In genomic region chr2:155073978-155074765, GRCm38 (mm10) we compare ENCODE assay signal across 8 mouse cellular contexts. TPM values are rescaled to one million over a fixed set of nuclear protein-coding genes. Genes with fewer than 3 reads are reported as not detected.
DNase-seq lines count a peak whose midpoint lies in the region; ATAC-seq and TF ChIP-seq lines count a peak whose summit lies in the region.

Gene Ahcy (minus strand): TSS chr2:155074497.

- peak within 1 kb of the TSS; percentile 67 for H3K4me2 ChIP-seq in forebrain, embryonic 15.5 days (replicated peaks)

- intact Hi-C loops in heart, postnatal 25 days (cut with DNase I) = loop anchor here (5.0 kb wide), 1 partner anchor 58 kb away; the partner anchor contains the start of gene Itch

- peaks cover 23% of the 10 kb centered on the region for H3K4me1 ChIP-seq in forebrain, embryonic 15.5 days
- peaks cover 2% of the 10 kb centered on the region; the same call in 1 of the 2 replicates for H3K4me1 ChIP-seq in lung, adult 2 months (ENCODE audit: control insufficient read depth, insufficient read depth, low read length)

- H3K9me3 ChIP-seq in forebrain, embryonic 15.5 days = no peaks in the 10 kb centered on the region

- H3K36me3 ChIP-seq in forebrain, embryonic 15.5 days = no peaks in the 10 kb centered on the region

- H3K4me3 ChIP-seq in forebrain, embryonic 15.5 days = peak within 1 kb of the TSS; percentile 93
- H3K4me3 ChIP-seq in lung, adult 2 months (replicated peaks; ENCODE audit: extremely low read depth, low read depth, low read length) = peak within 1 kb of the TSS; percentile 98

- H3K9ac ChIP-seq in forebrain, embryonic 15.5 days (replicated peaks) = peak within 1 kb of the TSS; percentile 91

- peak; percentile 88 for DNase-seq in ES-CJ7 (ENCODE audit: low read depth, low spot score)
- peak; percentile 88 for DNase-seq in cerebellum, adult 11 months
- DNase-seq in heart, postnatal 25 days (ENCODE audit: low spot score) = peak; percentile 79
- peak; percentile 86 to 93 for DNase-seq in layer of hippocampus, adult 18-20 months (ENCODE audit: low spot score in 2 of 2)
- peak; percentile 93 for DNase-seq in lung, adult 2 months
- peak; percentile 77 to 87 for DNase-seq in thymus, adult 18-20 months

- no peaks in the 10 kb centered on the region for H3K27me3 ChIP-seq in forebrain, embryonic 15.5 days

- under 1% methylated on average over 56 of the region's 56 CpGs for WGBS in forebrain, embryonic 15.5 days
- under 1% methylated on average over 56 of the region's 56 CpGs for WGBS in lung, adult 2 months

- peak; percentile 97 for ATAC-seq in forebrain, embryonic 15.5 days (replicated peaks)
- peak; percentile 90 for ATAC-seq in neutrophil, adult 5-6 weeks (ENCODE audit: extremely low read depth, insufficient number of reproducible peaks, low FRiP score, poor library complexity, severe bottlenecking)

- peak; percentile 72; the same call in 1 of the 2 replicates for TF ChIP-seq POLR2A in lung, adult 2 months (IDR thresholded peaks at IDR 0.05; ENCODE audit: borderline replicate concordance, extremely low read depth, low read depth, low read length)

- no peak for TF ChIP-seq CTCF in lung, adult 2 months (IDR thresholded peaks at IDR 0.05; ENCODE audit: insufficient read depth, low read length)

- peak within 1 kb of the TSS; percentile 89 for H3K27ac ChIP-seq in forebrain, embryonic 15.5 days (replicated peaks)

RNA-seq across cellular contexts. Expression of gene Ahcy, which starts in this region (rescaled TPM):
- polyA plus RNA-seq in forebrain, embryonic 15.5 days (2015; fragmentation: Nextera tagmentation; extraction: Ambion mirVana) = 44.8 and 48.0 TPM in 2 replicates
- 10 to 100 TPM; 10.9 to 11.3 TPM for total RNA-seq in heart, postnatal 25 days (2021)
- total RNA-seq in layer of hippocampus, adult 18-20 months (2021) = 10 to 100 TPM; 16.2 to 17.6 TPM
- 19.2 and 27.8 TPM in 2 replicates for polyA plus RNA-seq in lung, adult 2 months (2012; rRNA removed)
- total RNA-seq in neutrophil, adult 5-6 weeks (2017) = 16.5 and 19.0 TPM in 2 replicates

Comparison
In these comparisons a context has a peak if more than half of its experiments do, and no peak if none do; other contexts are left out.
1. Peak in every context shown above with its lines: DNase-seq, ATAC-seq, H3K4me3 ChIP-seq and H3K27ac ChIP-seq.